17 mouse cellular contexts compared by ENCODE assay signal in genomic region chr12:117809327-117810017, GRCm38 (mm10). TPM values are rescaled to one million over a fixed set of nuclear protein-coding genes. Genes with fewer than 3 reads are reported as not detected.
A peak's percentile ranks its signal among the peaks of the same experiment; 100 is the strongest.
DNase-seq lines count a peak whose midpoint lies in the region; ATAC-seq lines count a peak whose summit lies in the region.
"Had no signal": no experiment of that assay in that cellular context is flagged by ENCODE, and none has a peak within 500 bp of the region (broad histone marks: within the 10 kb centered on the region; RNA-seq: fewer than 3 reads in every experiment).

No protein-coding gene starts in this region.

- peak overlapping the region; percentile 16; the same call in 1 of the 2 replicates for H3K4me2 ChIP-seq in hindbrain, embryonic 13.5 days
- no peak overlapping the region for H3K4me2 ChIP-seq in midbrain, embryonic 16.5 days (ENCODE audit: low read length)
- H3K4me2 ChIP-seq: limb, embryonic 13.5 days had no signal

- H3K36me3 ChIP-seq in hindbrain, embryonic 13.5 days, result no peaks in the 10 kb centered on the region
- H3K36me3 ChIP-seq in midbrain, embryonic 16.5 days (ENCODE audit: control insufficient read depth, insufficient read depth, low read length), result no peaks in the 10 kb centered on the region
- H3K36me3 ChIP-seq: embryonic facial prominence, embryonic 10.5 days; limb, embryonic 13.5 days had no signal

- peak; percentile 45 for DNase-seq in testis, postnatal 14 days (ENCODE audit: low spot score)
- DNase-seq in testis, postnatal 10 days (ENCODE audit: low spot score), result no peak
- no peak for DNase-seq in thymus, postnatal 10 days (ENCODE audit: low spot score in 2 of 2)
- no peak for DNase-seq in left cerebral cortex, adult 11 months (ENCODE audit: low spot score)
- no peak for DNase-seq in gastrocnemius, postnatal 36 days
- no peak for DNase-seq in lung, postnatal 14 days
- DNase-seq: cerebellum, adult 8-10 months; heart, postnatal 10 days; kidney, adult 11 months; kidney, postnatal 36 days; layer of hippocampus, postnatal 36 days; liver, postnatal 0 days; thymus, adult 2 months had no signal

- H3K27me3 ChIP-seq in hindbrain, embryonic 13.5 days, result peaks cover 56% of the 10 kb centered on the region
- H3K27me3 ChIP-seq in midbrain, embryonic 16.5 days (ENCODE audit: control insufficient read depth, insufficient read depth, low read depth, low read length), result peaks cover 3% of the 10 kb centered on the region; the same call in 1 of the 2 replicates

- WGBS in hindbrain, embryonic 13.5 days, result 14% methylated on average over 10 of the region's 10 CpGs
- 17% methylated on average over 10 of the region's 10 CpGs for WGBS in midbrain, embryonic 16.5 days

- intact Hi-C loops in gastrocnemius, postnatal 36 days (cut with DNase I), result loop anchor here (10.0 kb wide), 1 partner anchor 1045 kb away; no protein-coding TSS in a partner anchor

- peak overlapping the region; percentile 24; the same call in 1 of the 2 replicates for H3K9ac ChIP-seq in hindbrain, embryonic 13.5 days
- H3K9ac ChIP-seq in midbrain, embryonic 16.5 days (ENCODE audit: low read depth, low read length), result no peak overlapping the region
- H3K9ac ChIP-seq: limb, embryonic 13.5 days; liver, postnatal 0 days had no signal

- peak; percentile 57 for ATAC-seq in hindbrain, embryonic 13.5 days (ENCODE audit: low FRiP score)
- peak; percentile 36; the same call in 1 of the 2 replicates for ATAC-seq in midbrain, embryonic 16.5 days
- ATAC-seq: liver, postnatal 0 days had no signal

- H3K27ac ChIP-seq in hindbrain, embryonic 13.5 days, result peak overlapping the region; percentile 69
- H3K27ac ChIP-seq in midbrain, embryonic 16.5 days (ENCODE audit: low read length), result no peak overlapping the region; the same call in 1 of the 2 replicates
- H3K27ac ChIP-seq: embryonic facial prominence, embryonic 10.5 days; limb, embryonic 13.5 days had no signal

- peaks cover 52% of the 10 kb centered on the region for H3K4me1 ChIP-seq in hindbrain, embryonic 13.5 days (replicated peaks)
- H3K4me1 ChIP-seq in midbrain, embryonic 16.5 days (ENCODE audit: control insufficient read depth, insufficient read depth, low read length), result peaks cover 27% of the 10 kb centered on the region

- no peaks in the 10 kb centered on the region for H3K9me3 ChIP-seq in hindbrain, embryonic 13.5 days
- H3K9me3 ChIP-seq in midbrain, embryonic 16.5 days (replicated peaks; ENCODE audit: control insufficient read depth, low read length, poor library complexity, severe bottlenecking), result no peaks in the 10 kb centered on the region
- H3K9me3 ChIP-seq: embryonic facial prominence, embryonic 10.5 days; limb, embryonic 13.5 days had no signal

- no peak overlapping the region for H3K4me3 ChIP-seq in hindbrain, embryonic 13.5 days
- no peak overlapping the region for H3K4me3 ChIP-seq in midbrain, embryonic 16.5 days (ENCODE audit: low read depth, low read length)
- H3K4me3 ChIP-seq: limb, embryonic 13.5 days had no signal

RNA-seq across cellular contexts. Expression of gene Cdca7l, which starts 5.4 kb away (rescaled TPM):
- 4.6 and 5.8 TPM in 2 replicates for polyA plus RNA-seq in hindbrain, embryonic 13.5 days (2015; fragmentation: Nextera tagmentation; extraction: Ambion mirVana)
- 3.6 and 4.8 TPM in 2 replicates for polyA plus RNA-seq in midbrain, embryonic 16.5 days (2015; fragmentation: Nextera tagmentation; extraction: Ambion mirVana)
- under 1 TPM; 0.20 to 0.27 TPM for total RNA-seq in gastrocnemius, postnatal 36 days (2021)
